Mouse (Mus musculus): ENCODE measurements at regions not wholly inside any gene's neighbourhood (a gene's known extent, or its start where the extent isn't known, plus 50 kb on each side); places are given as distances from the start of the nearest gene placed in this dataset.

DNA sequence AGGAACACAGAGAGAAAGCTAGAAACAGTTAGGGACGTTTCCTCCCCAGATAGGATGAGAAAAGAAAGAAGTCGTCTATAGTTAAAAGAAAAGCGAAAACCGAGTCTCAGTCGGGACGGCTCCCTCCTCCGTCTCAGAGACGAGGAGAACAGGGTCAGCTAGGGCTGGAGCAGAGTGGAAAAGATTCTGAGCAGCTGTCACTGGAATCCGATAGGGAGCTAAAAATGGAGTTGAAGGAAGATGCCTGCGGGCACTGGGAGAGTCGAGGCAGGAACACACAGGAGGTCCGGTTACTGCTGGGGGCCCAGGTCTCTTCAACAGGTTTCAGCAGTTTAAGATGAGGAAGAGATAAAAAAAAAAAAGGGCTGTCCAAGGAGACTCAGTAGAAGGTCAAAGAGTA lies 99.9 kb upstream of the Rreb1 start:
- no peaks in the 10 kb centered on the region for H3K4me1 ChIP-seq (ENCODE audit: control insufficient read depth, insufficient read depth, low read length)
- no peak for TF ChIP-seq POLR2A (IDR thresholded peaks at IDR 0.05; ENCODE audit: borderline replicate concordance, insufficient read depth, low read length)
- TF ChIP-seq CTCF (IDR thresholded peaks at IDR 0.05; ENCODE audit: borderline replicate concordance, insufficient read depth, low read depth, low read length): no peak
- no peak overlapping the region for H3K27ac ChIP-seq (ENCODE audit: insufficient read depth, low read length)
- H3K4me3 ChIP-seq (replicated peaks; ENCODE audit: insufficient read depth, low read depth, low read length): no peak overlapping the region
- 85% methylated on average over 12 of the region's 12 CpGs for WGBS
- no peak for DNase-seq
- H3K27me3 ChIP-seq (ENCODE audit: control insufficient read depth, insufficient read depth, low read length): no peaks in the 10 kb centered on the region

DNA sequence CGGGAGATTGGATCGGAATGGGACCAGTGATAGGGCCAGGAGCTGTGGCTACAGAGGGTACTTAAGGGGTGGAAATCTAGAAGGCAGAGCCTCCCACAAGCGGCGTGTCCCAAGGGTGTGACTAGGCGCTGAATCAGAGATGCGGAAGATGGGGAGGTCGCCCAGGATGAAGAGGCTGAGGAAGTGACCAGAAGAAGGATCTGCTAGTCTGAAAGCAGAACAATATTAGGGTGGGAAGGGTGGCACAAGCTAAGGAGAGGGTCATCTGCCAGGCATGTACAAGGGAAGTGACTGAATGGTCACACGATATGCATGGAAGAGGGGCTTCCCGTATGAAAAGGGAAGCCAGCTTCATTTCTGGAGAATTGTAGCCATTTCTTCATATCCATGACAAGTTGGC lies 99.4 kb upstream of the Rreb1 start:
- Histone ChIP-seq H3K4me3 (replicated peaks; ENCODE audit: insufficient read depth, low read depth, low read length) (no peak overlapping the region), H3K27me3 (ENCODE audit: control insufficient read depth, insufficient read depth, low read length) (no peaks in the 10 kb centered on the region), H3K4me1 (ENCODE audit: control insufficient read depth, insufficient read depth, low read length) (no peaks in the 10 kb centered on the region), H3K27ac (ENCODE audit: insufficient read depth, low read length) (no peak overlapping the region)
- TF ChIP-seq CTCF (IDR thresholded peaks at IDR 0.05; ENCODE audit: borderline replicate concordance, insufficient read depth, low read depth, low read length): no peak
- no peak for TF ChIP-seq POLR2A (IDR thresholded peaks at IDR 0.05; ENCODE audit: borderline replicate concordance, insufficient read depth, low read length)
- 89% methylated on average over 9 of the region's 9 CpGs for WGBS
- no peak for DNase-seq

DNA sequence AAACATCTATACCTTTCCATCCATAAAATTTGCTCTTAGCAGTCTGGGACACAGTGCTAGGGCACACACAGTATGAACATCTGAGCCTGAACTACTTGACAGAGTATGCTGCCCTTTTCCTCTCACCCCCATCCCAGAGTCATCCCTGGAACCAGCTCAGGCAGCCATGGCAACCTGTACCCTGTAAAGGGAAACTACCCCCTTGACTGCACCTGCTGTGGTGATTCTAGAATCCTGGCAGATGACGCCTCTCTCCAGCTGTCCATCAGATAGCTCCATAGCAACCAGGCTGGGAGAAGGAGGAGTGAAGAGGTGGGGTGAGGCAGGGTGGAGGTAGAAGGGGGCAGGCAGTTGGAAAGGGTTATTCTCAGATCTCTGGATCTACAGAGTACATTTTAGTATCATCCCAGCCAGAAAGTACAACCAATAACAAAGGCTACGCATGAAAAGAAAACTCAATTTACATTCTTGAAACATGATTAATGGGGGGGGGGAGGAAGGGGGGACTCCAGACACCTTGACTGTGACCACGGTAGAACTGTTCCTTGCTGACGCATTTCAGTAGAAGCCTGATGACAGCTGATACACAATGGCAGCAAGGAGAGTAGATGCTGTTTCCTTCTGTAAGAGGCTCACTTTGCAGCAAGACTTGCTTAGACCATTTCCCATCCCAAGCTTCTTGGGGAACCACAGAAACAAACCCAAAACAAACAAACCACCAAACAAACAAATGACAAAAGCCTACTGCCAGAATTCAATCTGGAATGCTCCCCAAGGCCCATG lies 97.2 kb upstream of the Rreb1 start:
- 30% methylated on average over 4 of the region's 4 CpGs for WGBS
- Histone ChIP-seq H3K4me1 (ENCODE audit: control insufficient read depth, insufficient read depth, low read length) (no peaks in the 10 kb centered on the region), H3K27ac (ENCODE audit: insufficient read depth, low read length) (no peak overlapping the region), H3K27me3 (ENCODE audit: control insufficient read depth, insufficient read depth, low read length) (no peaks in the 10 kb centered on the region), H3K4me3 (replicated peaks; ENCODE audit: insufficient read depth, low read depth, low read length) (no peak overlapping the region)
- TF ChIP-seq POLR2A (IDR thresholded peaks at IDR 0.05; ENCODE audit: borderline replicate concordance, insufficient read depth, low read length): no peak
- TF ChIP-seq CTCF (IDR thresholded peaks at IDR 0.05; ENCODE audit: borderline replicate concordance, insufficient read depth, low read depth, low read length): no peak
- no peak for DNase-seq

DNA sequence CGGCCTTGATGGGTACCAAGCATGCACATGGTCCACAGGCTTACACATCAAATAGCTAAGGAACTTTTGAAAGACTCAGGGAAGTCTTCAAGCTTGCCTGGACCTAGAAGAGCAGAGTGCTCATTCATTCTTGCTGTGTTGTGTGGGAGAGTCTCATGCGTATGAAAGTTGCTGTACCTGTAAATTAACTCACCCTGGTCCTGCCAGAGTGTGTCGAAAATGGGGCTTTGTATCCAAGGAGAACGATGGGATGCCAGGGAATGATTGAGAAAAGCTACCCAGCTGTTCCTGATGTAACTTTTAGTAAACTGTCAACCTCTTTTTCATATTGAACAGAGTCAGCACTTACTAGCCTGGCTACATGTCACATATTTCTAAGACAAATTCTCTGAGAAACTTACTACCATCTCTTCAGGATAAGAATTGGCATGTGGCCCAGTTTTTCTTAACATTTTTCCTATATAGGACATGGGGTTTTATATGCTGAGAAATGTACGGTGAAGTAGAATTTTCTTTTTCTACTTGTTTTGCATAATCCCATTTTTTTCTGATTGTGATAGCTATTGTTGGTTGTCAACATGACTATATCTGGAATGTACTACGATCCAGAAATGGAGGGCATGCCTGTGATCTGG lies 95.0 kb upstream of the Rreb1 start:
- WGBS: 79% methylated on average over 6 of the region's 6 CpGs
- no peak overlapping the region for H3K4me3 ChIP-seq (replicated peaks; ENCODE audit: insufficient read depth, low read depth, low read length)
- no peaks in the 10 kb centered on the region for H3K4me1 ChIP-seq (ENCODE audit: control insufficient read depth, insufficient read depth, low read length)
- TF ChIP-seq CTCF (IDR thresholded peaks at IDR 0.05; ENCODE audit: borderline replicate concordance, insufficient read depth, low read depth, low read length) (no peak), POLR2A (IDR thresholded peaks at IDR 0.05; ENCODE audit: borderline replicate concordance, insufficient read depth, low read length) (no peak)
- no peak for DNase-seq
- H3K27me3 ChIP-seq (ENCODE audit: control insufficient read depth, insufficient read depth, low read length): no peaks in the 10 kb centered on the region
- H3K27ac ChIP-seq (ENCODE audit: insufficient read depth, low read length): no peak overlapping the region

DNA sequence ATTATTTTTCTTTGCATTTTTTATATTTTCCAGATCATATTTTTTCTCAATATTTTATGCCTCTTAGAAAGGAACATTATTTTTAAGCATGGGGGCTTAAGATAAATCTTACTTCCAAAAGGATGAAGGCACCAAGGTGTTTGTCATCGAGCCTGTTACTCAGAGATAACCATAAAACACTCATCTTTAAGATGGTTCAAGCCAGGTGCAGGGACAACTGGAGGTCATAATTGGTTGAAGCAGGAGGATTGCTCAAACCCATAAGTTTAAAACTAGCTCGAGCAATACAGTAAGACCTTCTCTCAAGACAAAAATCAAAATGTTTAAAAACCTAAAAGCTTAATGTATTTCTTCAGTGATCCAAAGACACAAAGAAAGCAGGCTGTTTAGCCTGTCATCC lies 92.6 kb upstream of the Rreb1 start:
- H3K4me1 ChIP-seq (ENCODE audit: control insufficient read depth, insufficient read depth, low read length): no peaks in the 10 kb centered on the region
- no peak overlapping the region for H3K27ac ChIP-seq (ENCODE audit: insufficient read depth, low read length)
- no peak for DNase-seq
- no peaks in the 10 kb centered on the region for H3K27me3 ChIP-seq (ENCODE audit: control insufficient read depth, insufficient read depth, low read length)
- no peak for TF ChIP-seq CTCF (IDR thresholded peaks at IDR 0.05; ENCODE audit: borderline replicate concordance, insufficient read depth, low read depth, low read length)
- TF ChIP-seq POLR2A (IDR thresholded peaks at IDR 0.05; ENCODE audit: borderline replicate concordance, insufficient read depth, low read length): no peak
- 75% methylated on average over 2 of the region's 2 CpGs for WGBS
- no peak overlapping the region for H3K4me3 ChIP-seq (replicated peaks; ENCODE audit: insufficient read depth, low read depth, low read length)

DNA sequence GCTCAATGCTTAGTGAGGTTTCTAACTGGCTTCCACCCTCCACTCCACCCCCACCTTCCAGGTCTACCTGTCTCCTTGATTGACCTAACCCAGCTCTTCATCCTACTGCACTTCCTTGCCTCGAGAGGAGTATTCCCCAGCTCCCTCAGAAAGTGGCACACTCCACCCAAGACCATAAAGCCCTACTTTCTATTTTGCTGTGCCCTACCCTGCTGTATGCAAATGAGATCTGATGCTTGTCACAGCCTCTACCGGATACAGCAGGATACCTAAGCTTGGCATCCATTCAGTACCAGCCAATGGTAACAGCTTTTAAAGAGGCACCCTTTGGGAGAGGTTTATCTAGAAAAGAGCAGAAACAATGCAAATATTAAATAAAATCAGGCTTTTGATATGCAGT lies 92.1 kb upstream of the Rreb1 start:
- 30% methylated on average over 2 of the region's 2 CpGs for WGBS
- no peak for DNase-seq

DNA sequence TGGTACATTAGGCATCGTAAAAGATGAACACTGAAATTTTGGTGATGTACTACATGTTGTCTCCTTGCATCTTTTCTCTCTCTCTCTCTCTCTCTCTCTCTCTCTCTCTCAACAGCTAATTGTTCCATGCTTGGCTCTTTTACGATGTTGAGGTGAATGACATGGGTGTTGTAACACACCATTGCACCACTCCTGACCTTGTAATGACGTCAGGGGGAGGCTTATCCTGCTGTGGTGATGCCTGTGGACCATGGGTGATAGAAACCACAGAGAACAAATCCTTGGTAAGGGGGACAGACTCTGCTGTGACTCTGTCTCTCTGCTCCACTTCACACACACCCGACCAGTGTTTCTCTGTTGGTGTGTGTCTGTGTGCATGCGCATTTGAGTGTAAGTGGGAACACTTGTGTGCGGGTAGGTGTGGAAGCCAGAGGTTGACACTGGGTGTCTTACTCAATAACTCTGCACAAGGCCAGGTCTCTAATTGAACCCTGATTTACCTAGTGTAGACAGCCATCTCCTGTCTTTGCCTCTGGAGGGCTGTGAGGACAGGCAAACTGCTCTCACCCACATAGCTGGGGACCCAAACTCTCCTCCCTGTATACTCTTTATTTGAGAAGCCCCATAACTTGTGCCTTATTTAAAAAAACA lies 88.9 kb upstream of the Rreb1 start:
- WGBS: 91% methylated on average over 6 of the region's 6 CpGs
- H3K4me3 ChIP-seq (replicated peaks; ENCODE audit: insufficient read depth, low read depth, low read length): no peak overlapping the region
- TF ChIP-seq CTCF (IDR thresholded peaks at IDR 0.05; ENCODE audit: borderline replicate concordance, insufficient read depth, low read depth, low read length): no peak
- TF ChIP-seq POLR2A (IDR thresholded peaks at IDR 0.05; ENCODE audit: borderline replicate concordance, insufficient read depth, low read length): no peak

More for the DNA sequence above, 92.1 kb upstream of the Rreb1 start:
- TF ChIP-seq POLR2A (IDR thresholded peaks at IDR 0.05; ENCODE audit: borderline replicate concordance, insufficient read depth, low read length) (no peak), CTCF (IDR thresholded peaks at IDR 0.05; ENCODE audit: borderline replicate concordance, insufficient read depth, low read depth, low read length) (no peak)
- no peaks in the 10 kb centered on the region for H3K27me3 ChIP-seq (ENCODE audit: control insufficient read depth, insufficient read depth, low read length)
- H3K27ac ChIP-seq (ENCODE audit: insufficient read depth, low read length): no peak overlapping the region
- no peaks in the 10 kb centered on the region for H3K4me1 ChIP-seq (ENCODE audit: control insufficient read depth, insufficient read depth, low read length)
- no peak overlapping the region for H3K4me3 ChIP-seq (replicated peaks; ENCODE audit: insufficient read depth, low read depth, low read length)

More for the DNA sequence above, 88.9 kb upstream of the Rreb1 start:
- Histone ChIP-seq H3K27me3 (ENCODE audit: control insufficient read depth, insufficient read depth, low read length) (no peaks in the 10 kb centered on the region), H3K4me1 (ENCODE audit: control insufficient read depth, insufficient read depth, low read length) (no peaks in the 10 kb centered on the region), H3K27ac (ENCODE audit: insufficient read depth, low read length) (no peak overlapping the region)
- no peak for DNase-seq

Data from cerebellum, adult 2 months (tissue).